Mouse (Mus musculus): Measurements from ENCODE around the gene Slc43a2.
A peak's percentile ranks its signal among the peaks of the same experiment; 100 is the strongest.

Slc43a2 gene

DNA sequence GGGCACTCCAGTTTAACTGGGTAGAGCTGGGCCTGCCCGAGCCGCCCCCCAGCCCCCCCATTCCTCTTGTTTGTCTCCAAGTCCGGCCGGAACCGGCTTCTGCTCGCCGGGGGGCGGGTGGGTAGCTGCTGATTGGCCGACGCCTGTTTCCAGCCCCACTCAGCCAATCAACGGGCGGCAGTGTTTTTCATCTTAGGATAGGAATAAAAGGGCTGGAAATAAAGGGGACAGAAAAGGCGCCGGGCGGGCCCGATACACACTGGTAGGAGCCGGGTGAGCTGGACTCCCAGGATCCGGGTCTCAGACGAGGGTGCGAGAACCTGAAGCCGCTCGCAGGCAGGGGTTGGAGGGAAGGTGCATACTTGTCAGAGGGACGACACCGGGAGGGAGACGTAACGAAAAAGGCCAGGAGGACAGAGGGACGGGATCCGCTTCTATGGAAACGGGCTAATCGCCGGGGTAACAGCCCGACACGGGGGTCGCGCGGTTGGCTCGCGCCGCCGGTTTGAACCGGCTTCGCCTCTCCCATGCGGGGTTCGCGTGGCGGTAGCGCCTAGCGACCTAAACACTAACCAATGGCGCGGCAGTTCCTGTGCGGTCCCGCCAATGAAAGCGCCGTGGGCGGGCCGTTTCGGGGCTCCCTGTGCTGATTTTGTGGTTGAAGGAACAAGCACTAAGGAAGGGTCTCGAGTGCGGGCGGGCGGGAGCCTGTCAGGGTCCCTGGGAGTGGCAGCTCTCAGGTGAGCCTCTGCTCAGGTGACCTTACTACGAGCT, at the start of gene Slc43a2:
TSS of gene Slc43a2 (plus strand) at position 226 of the 774 bp plus-strand sequence.
- peak; percentile 90 for DNase-seq (ENCODE audit: low spot score)

DNA sequence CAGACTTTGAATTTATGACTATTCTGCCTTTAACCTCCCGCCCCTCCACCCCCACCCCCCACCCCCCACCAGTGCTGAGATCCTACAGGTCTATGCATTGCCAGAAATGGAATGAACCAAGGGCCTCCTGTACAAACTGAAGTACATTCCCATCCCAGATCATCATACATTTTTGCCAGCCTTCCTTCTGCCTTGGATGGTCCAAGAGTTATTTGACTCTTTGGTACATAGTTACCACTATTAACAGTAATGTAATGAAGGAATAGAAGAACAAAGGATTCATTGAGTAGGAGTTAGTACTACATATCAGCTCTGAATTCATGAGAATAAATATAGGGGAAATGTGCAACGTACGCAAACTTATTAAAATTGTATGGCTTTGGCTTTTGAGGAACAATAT, 45.3 kb upstream of the Slc43a2 start:
- DNase-seq (ENCODE audit: low spot score): no peak

DNA sequence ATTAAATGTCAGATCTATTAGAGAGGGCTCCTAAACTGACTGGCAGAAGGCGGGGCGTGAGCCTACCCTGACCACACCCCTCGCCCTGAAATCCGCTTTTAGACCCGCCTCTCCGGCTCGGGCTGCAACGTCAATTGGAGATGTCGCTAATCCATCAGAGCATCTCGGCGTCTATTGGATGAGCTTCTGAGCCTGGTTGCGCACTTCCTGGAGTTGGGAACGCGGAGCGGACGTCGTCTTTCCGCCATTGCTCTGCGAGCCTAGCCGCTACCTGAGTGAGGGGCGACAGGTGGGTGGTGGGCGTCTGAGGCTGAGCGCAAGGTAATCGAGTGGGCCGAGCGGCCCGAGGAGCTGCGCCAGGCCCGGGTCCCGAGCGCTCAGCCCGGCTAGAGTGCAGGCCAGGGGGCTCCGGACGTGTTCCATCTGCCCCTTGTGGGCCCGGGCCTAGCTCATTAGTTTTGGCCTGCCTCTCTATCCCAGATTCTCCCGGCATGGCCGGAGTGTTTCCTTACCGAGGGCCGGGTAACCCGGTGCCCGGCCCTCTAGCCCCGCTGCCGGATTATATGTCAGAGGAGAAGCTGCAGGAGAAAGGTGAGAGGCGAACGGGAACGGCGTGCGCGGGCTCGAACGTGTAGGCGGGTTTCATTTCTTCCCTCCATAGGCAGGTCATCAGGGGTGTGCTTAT, 44.8 kb upstream of the Slc43a2 start, which contains the start of gene Prpf8:
TSS of gene Prpf8 (plus strand) at position 216 of the 685 bp plus-strand sequence.
- peak; percentile 94 for DNase-seq (ENCODE audit: low spot score)

DNA sequence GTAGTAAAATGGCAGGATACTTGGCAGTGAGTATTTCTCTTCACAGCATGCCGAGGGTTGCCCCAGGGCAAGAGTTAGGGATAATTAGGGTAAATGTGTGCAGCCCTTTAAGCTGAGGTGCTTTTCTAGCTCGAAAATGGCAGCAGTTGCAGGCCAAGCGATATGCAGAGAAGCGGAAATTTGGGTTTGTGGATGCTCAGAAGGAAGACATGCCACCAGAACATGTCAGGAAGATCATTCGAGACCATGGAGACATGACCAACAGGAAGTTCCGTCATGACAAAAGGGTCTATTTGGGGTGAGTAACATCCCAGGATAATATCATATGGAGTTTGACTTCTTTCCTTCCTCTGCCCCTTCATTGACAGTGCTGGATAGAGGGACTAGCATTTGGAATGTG, 44.0 kb upstream of the Slc43a2 start:
- no peak for DNase-seq (ENCODE audit: low spot score)

DNA sequence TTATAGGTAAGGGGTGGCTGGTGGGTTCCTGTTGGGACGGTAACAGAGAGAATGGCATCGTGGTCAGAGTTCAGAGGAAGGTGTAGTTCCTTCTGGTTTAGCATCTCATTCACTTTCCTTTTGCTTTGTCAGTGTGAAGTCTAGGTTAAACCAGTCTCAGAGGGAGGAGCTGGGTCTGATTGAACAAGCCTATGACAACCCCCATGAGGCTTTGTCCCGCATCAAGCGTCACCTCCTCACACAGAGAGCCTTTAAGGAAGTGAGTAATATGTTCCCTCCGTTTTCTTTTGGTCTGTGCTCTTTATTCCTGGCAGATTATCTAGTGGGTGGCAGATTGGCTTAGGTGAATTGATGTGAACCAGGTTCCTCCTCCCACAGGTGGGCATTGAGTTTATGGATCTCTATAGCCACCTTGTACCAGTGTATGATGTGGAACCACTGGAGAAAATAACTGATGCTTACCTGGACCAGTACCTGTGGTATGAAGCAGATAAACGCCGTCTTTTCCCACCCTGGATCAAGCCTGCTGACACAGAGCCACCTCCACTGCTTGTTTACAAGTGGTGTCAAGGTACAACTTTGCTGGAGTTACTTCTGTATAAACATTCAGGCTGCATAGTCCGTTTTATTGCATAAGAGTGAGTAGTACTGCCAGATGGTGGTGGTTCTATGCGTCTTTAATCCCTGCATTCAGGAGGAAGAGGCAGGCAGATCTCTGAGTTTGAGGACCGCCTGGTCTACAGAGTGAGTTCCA, 37.0 kb upstream of the Slc43a2 start:
- no peak for DNase-seq (ENCODE audit: low spot score)

DNA sequence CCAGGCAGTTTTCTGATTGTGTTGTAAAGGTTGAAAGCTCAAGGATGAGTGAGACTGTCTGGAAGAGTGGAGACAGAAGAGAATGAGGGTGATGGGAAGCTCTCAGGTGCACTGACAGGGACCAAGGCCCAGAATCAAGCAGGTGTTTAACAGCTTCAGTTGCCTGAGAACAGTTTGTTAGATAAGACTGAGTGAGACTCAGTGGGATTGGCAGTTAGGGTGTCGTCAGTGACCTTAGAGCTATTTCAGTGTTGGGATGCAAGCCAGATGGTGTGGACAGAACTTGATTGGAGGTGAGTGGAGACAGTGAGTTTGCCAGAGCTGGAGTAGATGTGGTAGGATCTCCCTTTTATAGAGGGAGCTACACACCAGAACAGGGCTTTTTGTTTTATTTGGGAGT, 33.4 kb upstream of the Slc43a2 start:
- DNase-seq (ENCODE audit: low spot score): no peak

DNA sequence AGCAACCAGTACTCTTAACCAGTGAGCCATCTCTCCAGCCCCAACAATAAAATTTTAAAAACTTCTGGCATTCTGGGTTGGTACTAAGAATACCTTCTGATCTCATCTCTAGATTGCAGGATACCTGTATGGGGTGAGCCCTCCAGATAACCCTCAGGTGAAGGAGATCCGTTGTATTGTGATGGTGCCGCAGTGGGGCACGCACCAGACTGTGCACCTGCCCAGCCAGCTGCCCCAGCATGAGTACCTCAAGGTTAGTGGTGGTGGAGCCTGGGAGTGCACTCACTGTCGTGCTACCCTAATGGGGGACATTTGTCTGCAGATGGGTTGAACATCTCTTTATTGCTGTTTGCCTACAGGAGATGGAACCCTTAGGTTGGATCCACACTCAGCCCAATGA, 23.3 kb upstream of the Slc43a2 start:
- DNase-seq (ENCODE audit: low spot score): no peak

DNA sequence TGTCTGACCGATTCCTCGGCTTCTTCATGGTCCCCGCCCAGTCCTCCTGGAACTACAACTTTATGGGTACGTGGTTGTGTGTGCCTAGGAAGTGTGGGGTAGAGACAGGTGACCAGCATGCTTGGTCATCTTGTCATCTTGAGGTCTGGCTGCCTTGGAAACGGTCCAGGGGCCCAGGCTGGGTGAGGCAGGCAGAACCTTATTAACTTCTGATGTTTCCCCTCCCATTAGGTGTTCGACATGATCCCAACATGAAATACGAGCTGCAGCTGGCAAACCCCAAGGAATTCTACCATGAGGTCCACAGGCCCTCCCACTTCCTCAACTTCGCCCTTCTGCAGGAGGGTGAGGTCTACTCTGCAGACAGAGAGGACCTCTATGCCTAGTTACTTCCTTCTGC, 22.6 kb upstream of the Slc43a2 start:
- no peak for DNase-seq (ENCODE audit: low spot score)

DNA sequence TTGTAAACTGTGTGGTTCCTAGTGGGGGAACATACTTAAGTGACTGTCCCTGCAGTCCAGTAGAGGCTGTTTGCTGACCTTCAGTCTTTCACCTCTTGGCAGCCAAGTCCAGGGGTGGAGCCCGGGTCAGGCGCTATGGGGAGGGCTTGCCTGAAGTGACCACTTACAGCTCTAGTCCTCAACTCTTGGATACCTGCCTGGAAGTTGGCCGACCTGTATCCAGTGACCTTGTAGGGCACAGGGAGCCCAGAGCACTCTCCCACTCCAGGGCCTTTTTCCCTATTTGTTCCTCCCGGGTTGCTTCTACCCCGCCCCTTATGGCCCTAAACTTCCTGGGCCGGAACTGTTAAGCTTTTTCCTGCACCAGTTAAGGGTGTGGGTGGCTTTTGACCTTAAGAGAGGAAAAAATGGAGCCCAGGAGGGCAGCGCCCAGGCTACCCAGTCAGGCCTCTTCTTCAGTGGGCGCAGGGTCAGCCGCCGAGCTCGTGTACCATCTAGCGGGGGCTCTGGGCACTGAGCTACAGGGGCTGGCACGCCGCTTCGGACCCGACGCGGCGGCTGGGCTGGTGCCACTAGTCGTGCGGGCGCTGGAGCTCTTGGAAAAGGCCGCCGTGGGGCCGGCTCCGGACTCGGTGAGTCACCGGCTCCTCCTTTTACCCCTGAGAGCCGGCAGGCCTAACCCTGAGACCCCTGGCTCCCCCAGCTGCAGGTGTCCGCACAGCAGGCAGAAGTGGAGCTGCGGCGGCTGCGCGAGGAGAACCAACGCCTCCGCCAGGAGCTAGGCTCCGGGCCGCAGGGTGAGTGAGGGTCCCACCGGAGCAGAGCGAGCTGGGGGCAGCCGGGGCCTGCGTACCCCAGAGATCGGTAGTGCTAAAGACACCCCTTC, 21.5 kb upstream of the Slc43a2 start, which contains the start of gene Rilp:
TSS of gene Rilp (plus strand) at position 354 of the 886 bp plus-strand sequence.
- DNase-seq (ENCODE audit: low spot score): peak; percentile 55

DNA sequence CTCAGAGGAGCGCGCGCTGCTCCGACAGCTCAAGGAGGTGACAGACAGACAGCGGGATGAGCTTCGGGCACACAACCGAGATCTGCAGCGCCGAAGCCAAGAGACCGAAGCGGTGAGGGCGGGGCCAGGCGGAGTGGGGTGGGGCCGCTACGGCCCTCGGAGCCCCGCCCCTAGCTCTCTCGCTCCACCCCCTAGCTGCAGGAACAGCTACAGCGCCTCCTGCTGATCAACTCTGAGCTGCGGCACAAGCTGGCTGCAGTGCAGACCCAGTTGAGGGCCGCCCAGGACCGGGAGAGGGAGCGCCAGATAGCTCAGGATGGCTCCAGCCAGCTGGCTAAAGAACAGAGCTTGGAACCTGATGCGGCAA, 20.9 kb upstream of the Slc43a2 start:
- DNase-seq (ENCODE audit: low spot score): peak; percentile 85

DNA sequence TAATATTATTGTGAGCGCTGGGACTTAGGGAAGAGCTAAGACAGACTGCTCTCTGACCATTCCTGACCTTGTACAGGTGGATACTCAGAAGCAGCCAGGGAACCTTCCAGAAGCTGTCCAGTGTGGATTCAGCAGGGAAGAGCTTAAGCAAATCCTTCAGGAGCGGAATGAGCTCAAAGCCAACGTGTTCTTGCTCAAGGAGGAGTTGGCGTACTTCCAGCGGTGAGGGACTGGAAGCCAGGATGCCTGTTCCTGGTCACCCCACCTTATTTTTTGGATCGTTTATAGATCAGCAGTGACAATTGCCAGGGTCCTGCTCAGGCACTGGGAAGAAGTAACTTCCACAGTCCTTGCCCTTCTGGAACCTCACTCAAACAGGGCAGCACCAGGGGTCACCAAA, 20.3 kb upstream of the Slc43a2 start:
- DNase-seq (ENCODE audit: low spot score): no peak

DNA sequence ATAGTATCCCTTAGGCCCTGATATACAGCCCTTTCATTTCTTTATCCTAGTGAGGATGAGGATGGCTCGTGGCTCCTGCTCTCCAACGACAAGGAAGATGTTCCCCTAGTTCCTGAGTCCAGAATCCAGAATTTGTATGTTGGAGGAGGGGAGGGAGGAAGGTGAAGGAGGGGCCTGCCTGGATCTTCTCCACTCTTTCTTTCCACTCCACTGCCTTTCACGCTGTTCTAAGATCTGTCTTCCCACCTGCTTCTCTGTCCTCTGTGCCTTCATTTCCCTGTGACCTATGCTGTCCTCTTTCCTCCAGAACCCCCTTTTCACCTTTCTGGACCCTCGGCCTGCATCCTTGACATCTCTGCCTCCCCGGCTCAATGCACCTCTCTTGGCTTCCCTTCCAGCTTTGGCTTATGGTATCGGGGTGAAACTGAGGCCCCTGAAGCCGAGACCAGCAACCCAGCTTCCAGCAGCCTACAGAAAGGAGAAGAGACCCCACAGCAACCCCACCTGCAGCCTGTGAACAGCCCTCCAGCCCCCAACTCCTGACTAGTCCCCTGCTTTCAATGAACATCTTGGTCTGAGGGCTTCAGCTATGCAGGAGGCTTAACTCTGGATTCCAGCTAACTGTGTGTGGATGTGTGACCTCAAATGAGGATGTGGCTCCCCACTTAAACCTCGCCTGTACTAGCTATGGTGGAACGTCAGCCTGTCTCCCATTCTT, 19.0 kb upstream of the Slc43a2 start:
- DNase-seq (ENCODE audit: low spot score): no peak

DNA sequence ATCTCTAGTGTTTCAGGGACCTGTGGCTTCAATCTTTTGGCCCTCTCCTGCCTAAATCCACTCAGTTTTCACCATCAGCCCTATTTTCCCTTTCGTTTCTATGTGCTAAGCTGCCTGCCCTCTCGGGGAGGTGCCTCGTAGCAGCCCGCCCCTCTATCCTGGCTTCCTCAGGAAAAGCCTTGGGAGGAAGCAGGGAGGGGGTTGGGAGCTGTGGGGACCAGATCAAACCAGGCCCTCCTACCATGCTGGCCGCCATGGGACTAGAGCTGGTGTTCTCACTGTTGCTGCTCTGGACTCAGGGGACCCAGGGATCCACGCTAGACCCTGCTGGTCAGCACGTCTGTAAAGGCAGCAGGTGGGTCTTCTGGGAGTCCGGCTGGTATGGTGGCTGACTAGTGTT, 18.2 kb upstream of the Slc43a2 start, which contains the start of gene Scarf1:
TSS of gene Scarf1 (plus strand) at position 205 of the 400 bp plus-strand sequence.
- no peak for DNase-seq (ENCODE audit: low spot score)

DNA sequence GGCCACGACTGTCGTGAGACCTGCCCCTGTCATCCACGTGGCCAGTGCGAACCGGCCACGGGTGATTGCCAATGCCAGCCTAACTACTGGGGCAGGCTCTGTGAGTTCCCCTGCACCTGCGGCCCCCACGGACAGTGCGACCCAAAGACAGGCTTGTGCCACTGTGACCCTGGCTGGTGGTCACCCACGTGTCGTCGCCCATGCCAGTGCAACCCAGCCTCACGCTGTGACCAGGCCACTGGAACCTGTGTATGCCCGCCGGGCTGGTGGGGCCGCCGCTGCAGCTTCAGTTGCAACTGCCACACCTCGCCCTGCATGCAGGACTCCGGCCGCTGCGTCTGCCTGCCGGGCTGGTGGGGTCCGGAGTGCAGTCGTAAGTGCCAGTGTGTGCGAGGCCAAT, 16.3 kb upstream of the Slc43a2 start:
- no peak for DNase-seq (ENCODE audit: low spot score)

DNA sequence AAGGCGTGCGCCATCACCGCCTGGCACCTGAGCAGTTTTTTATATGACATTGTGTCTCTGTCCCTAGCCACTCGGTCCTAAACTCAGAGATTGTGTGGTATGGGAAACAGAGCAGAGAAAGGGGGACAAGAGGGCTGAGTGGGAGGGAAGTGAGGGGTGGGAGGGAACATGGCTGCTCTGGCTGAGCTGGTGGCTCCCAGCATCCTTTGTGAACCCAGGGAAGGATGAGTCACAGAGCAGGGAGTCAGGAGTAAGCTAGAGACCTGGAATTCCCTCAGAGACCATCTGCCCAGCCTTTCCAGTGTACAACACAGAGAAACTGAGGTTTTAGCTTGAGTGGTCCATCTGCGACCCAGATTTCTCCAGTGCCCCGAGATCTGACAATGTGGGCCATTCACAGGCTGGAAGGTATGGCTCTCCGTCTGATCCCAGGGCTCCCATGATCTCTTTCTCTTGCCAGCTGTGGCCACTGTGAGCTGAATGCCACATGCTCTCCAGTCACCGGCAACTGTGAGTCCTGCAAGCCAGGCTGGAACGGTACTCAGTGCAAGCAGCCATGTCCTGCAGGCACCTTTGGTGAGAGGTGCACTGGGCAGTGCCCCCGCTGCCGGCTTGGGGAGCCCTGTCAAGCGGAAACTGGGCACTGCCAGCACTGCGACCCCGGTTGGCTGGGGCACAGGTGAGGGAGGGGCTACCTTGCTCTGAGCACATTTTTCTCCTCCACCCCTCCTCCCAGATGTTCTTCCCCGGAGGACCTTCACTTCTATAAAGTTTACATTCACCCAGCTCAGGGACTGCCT, 11.5 kb upstream of the Slc43a2 start:
- no peak for DNase-seq (ENCODE audit: low spot score)

DNA sequence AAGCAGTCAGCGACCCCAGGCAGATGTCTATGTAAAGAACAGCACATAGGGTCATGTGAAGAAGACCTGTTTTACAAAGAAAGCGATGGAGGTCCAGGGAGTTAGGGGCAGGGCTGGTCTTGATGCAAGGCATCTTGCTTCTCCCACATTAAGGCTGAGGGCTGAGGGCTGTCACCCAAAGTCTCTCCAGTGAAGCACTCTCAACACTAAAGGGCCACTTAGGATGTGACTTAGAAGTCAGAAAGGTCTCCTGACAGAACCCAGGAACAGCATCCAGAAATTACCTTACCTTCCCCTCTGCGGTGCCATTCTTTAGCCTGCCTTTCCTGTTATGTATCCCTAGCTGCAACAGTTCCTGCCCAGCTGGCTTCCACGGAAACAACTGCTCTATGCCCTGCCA, 9.9 kb upstream of the Slc43a2 start:
- no peak for DNase-seq (ENCODE audit: low spot score)

DNA sequence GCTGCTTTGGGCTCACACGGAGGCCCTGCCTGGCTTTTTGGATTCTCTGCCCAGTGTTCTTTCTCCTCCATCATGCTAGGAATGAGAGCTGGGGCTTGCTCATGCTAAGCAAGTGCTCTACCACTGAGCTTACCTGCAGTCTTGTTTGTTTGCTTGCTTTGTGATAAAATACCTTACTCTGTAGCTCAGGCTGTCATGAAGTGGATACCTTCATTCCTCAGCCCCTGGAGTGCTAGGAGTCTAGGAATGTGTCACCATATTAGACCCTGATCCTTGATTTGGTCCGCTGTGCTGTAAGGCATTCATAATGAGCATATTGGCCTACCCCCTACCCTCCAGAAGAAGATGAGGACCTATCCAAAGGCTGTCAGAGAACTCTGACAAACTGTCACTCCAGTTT, 8.7 kb upstream of the Slc43a2 start:
- DNase-seq (ENCODE audit: low spot score): no peak

DNA sequence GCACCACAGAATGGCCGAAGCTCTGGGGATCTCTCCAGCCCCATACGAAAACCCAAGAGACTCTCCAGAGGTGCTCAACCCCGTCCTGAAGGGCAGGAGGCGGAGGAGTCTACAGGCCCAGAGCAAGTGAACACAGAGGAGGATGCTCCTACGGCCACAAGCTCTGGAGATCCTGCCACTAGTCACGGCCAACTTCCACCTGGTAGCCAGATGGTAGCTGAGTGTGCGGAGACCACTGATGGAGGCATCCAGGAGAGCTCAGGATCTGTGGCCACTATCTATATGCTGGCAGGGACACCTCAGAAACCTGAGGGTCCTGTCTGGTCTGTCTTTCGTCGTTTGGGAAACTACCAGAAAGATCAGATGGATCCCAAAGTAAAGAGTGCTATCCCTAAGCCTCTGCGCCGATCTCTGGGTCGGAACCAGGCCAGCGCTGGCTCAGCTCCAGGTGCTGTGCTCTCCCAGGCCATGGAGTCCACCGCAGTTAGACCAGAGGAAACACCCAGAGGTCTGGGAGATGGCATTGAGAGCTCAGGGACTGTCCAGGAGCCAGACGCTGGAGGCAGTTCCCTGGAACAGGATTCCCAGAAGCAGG, 5.9 kb upstream of the Slc43a2 start:
- no peak for DNase-seq (ENCODE audit: low spot score)

DNA sequence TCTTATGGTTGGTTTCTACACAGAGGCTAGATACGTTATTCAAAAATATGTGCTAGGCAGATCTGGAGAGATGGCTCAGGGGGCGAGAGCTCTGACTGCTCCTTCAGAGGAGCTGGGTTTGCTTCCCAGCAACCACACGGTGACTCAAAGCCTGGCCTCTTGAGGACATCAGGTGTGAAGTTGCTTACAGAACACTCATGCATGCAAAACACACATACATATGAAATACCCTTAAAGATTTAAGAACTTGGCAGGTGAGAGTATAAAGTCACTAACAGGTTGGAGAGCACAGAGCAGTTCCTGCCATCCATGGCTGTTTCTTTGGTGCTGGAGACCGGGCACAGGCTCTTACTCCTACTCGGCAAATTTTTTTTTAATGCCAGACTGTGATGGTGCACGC, 4.6 kb upstream of the Slc43a2 start:
- DNase-seq (ENCODE audit: low spot score): no peak

DNA sequence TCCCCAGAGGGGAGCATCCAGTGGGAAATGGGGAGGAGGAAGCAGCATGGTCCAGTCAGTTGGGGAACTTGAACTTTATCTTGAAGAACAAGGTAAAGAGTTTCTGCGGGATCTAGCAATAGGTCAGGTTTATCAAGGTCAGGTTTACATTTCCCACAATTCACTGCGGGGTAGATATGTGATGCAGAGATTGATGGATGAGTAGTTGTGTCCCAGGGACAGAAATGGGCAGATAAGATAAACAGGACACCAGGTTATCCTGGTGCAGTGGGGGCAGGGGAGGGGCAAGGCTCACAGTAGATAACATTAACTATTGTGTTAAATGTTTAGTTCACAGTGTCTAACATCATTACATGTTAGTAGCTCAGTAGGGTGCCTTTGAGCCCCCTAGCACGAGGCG, 1.7 kb upstream of the Slc43a2 start:
- no peak for DNase-seq (ENCODE audit: low spot score)
